Mouse (Mus musculus) midbrain, embryonic 14.5 days (tissue): Measurements from ENCODE around the gene 4930558C23Rik. TPM values are rescaled to one million over a fixed set of nuclear protein-coding genes. Genes with fewer than 3 reads are reported as not detected.

ENCODE experiments used
- polyA plus RNA-seq: library from polyadenylated mRNA; unstranded; fragments of >200 nt; fragmentation: Nextera tagmentation; extraction: Ambion mirVana; gene quantifications from 2 replicates; pipeline ENCODE4 v1.2.1, GENCODE M21; 2014

4930558C23Rik gene
- polyA plus RNA-seq, 1 experiment from 2014 or later = not detected

Other genes with a start within 250 kb of the 4930558C23Rik start
- 39.0 and 44.4 TPM in 2 replicates for gene Sema6c, start 242.4 kb downstream of the 4930558C23Rik start, polyA plus RNA-seq
- gene Gabpb2, start 184.9 kb downstream of the 4930558C23Rik start, polyA plus RNA-seq = 3.7 and 4.2 TPM in 2 replicates
- gene Cdc42se1, start 174.1 kb downstream of the 4930558C23Rik start, polyA plus RNA-seq = 58.3 and 64.5 TPM in 2 replicates
- 545 and 586 TPM in 2 replicates for gene Mllt11, start 170.7 kb downstream of the 4930558C23Rik start, polyA plus RNA-seq
- gene Gm128, start 161.2 kb downstream of the 4930558C23Rik start, polyA plus RNA-seq = 0.11 and 0.15 TPM in 2 replicates
- not detected in 2 replicates for gene Bnipl, start 151.6 kb downstream of the 4930558C23Rik start, polyA plus RNA-seq
- 44.2 and 48.2 TPM in 2 replicates for gene Mindy1, start 121.5 kb downstream of the 4930558C23Rik start, polyA plus RNA-seq
- 59.4 TPM in 2 replicates for gene Prune1, start 120.8 kb downstream of the 4930558C23Rik start, polyA plus RNA-seq
- 0.45 and 0.55 TPM in 2 replicates for gene Anxa9, start 95.7 kb downstream of the 4930558C23Rik start, polyA plus RNA-seq
- gene Cers2, start 88.0 kb downstream of the 4930558C23Rik start, polyA plus RNA-seq = 70.6 and 83.2 TPM in 2 replicates
- 36.8 and 53.6 TPM in 2 replicates for gene Setdb1, start 45.6 kb downstream of the 4930558C23Rik start, polyA plus RNA-seq
- gene Arnt, start 31.5 kb upstream of the 4930558C23Rik start, polyA plus RNA-seq = 8.1 and 16.0 TPM in 2 replicates
- gene Ctsk, start 96.4 kb upstream of the 4930558C23Rik start, polyA plus RNA-seq = 2.2 and 7.6 TPM in 2 replicates
- 8.1 and 17.1 TPM in 2 replicates for gene Ctss, start 123.9 kb upstream of the 4930558C23Rik start, polyA plus RNA-seq
- gene Hormad1, start 156.8 kb upstream of the 4930558C23Rik start, polyA plus RNA-seq = not detected in 2 replicates
- gene Golph3l, start 186.1 kb upstream of the 4930558C23Rik start, polyA plus RNA-seq = 34.0 and 36.9 TPM in 2 replicates
- gene Ensa, start 222.2 kb upstream of the 4930558C23Rik start, polyA plus RNA-seq = 97.0 and 103 TPM in 2 replicates